Comparison of ENCODE assay signal across 21 mouse cellular contexts in the genomic region with DNA sequence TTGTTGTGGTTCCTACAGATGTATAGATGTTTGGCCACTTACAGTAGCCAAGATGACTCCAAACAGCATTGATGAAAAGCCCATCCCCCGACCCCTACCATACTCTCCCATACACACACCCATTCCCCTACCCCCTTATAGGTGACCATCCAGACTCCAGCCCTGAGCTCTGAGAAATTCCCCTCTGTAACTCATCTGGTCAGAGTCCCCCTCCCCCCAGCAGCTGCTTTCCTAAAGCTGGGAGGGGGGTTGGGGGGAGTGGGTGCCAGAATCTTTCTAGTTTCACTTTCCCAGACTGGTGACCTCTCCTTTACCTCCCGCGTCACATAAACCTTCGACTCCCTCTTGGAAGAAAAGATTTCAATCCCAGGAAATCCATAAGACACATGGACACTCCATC. TPM values are rescaled to one million over a fixed set of nuclear protein-coding genes. Genes with fewer than 3 reads are reported as not detected.
A peak's percentile ranks its signal among the peaks of the same experiment; 100 is the strongest.
DNase-seq lines count a peak whose midpoint lies in the region; TF ChIP-seq lines count a peak whose summit lies in the region.
"Had no signal": no experiment of that assay in that cellular context is flagged by ENCODE, and none has a peak within 500 bp of the region (broad histone marks: within the 10 kb centered on the region; RNA-seq: fewer than 3 reads in every experiment).

No protein-coding gene starts in this region.

- intact Hi-C loops in heart, postnatal 25 days (cut with DNase I): no loop called here

- no peak for TF ChIP-seq CTCF in kidney, adult 2 months (conservative IDR thresholded peaks at IDR 0.05; ENCODE audit: insufficient read depth, insufficient read length, low read depth, low read length)

- H3K4me3 ChIP-seq in kidney, adult 2 months (ENCODE audit: insufficient read depth, low read depth, low read length): no peak overlapping the region
- H3K4me3 ChIP-seq in limb, embryonic 10.5 days: no peak overlapping the region
- H3K4me3 ChIP-seq: forebrain, embryonic 15.5 days; heart, embryonic 12.5 days; stomach, embryonic 15.5 days had no signal

- no peaks in the 10 kb centered on the region for H3K4me1 ChIP-seq in kidney, adult 2 months (ENCODE audit: control insufficient read depth, insufficient read depth, low read length)
- H3K4me1 ChIP-seq in limb, embryonic 10.5 days: peaks cover 22% of the 10 kb centered on the region
- H3K4me1 ChIP-seq: forebrain, embryonic 15.5 days had no signal

- no peak for TF ChIP-seq POLR2A in kidney, adult 2 months (IDR thresholded peaks at IDR 0.05; ENCODE audit: low read depth, low read length)

- no peaks in the 10 kb centered on the region for H3K9me3 ChIP-seq in limb, embryonic 10.5 days (replicated peaks)
- H3K9me3 ChIP-seq: forebrain, embryonic 15.5 days; heart, embryonic 12.5 days; stomach, embryonic 15.5 days had no signal

- H3K27me3 ChIP-seq in kidney, adult 2 months (replicated peaks; ENCODE audit: control insufficient read depth, insufficient read depth, low read length): no peaks in the 10 kb centered on the region
- H3K27me3 ChIP-seq in limb, embryonic 10.5 days (ENCODE audit: low read depth, poor library complexity, severe bottlenecking): no peaks in the 10 kb centered on the region
- H3K27me3 ChIP-seq: forebrain, embryonic 15.5 days; heart, embryonic 12.5 days; stomach, embryonic 15.5 days had no signal

- no peak overlapping the region for H3K27ac ChIP-seq in kidney, adult 2 months (ENCODE audit: insufficient read depth, low read depth, low read length)
- H3K27ac ChIP-seq in limb, embryonic 10.5 days: peak overlapping the region; percentile 58; the same call in 1 of the 2 replicates
- H3K27ac ChIP-seq: forebrain, embryonic 15.5 days; hindbrain, postnatal 0 days; stomach, embryonic 15.5 days had no signal

- DNase-seq in embryo, embryonic 11 days: peak; percentile 55
- DNase-seq in embryo, embryonic 9.5 days (ENCODE audit: extremely low spot score): no peak
- DNase-seq in kidney, postnatal 10 days: peak; percentile 26
- DNase-seq in kidney, adult 2 months: no peak
- DNase-seq in limb, embryonic 10.5 days (ENCODE audit: low spot score): no peak
- no peak for DNase-seq in heart, postnatal 25 days (ENCODE audit: low spot score)
- DNase-seq in cerebellum, adult 9-11 months: no peak
- DNase-seq: adrenal gland, adult 8-10 months; cerebellum, adult 18-20 months; gastrocnemius, postnatal 10 days; heart, postnatal 10 days; kidney, adult 11 months; liver, postnatal 0 days; lung, postnatal 10 days; right cerebral cortex, postnatal 4 days; thymus, adult 18-20 months; thymus, postnatal 36 days had no signal

- 52% methylated on average over 4 of the region's 4 CpGs for WGBS in kidney, adult 2 months
- WGBS in limb, embryonic 10.5 days: 45% methylated on average over 4 of the region's 4 CpGs

- H3K36me3 ChIP-seq in kidney, adult 2 months (ENCODE audit: control insufficient read depth, insufficient read depth, low read length): no peaks in the 10 kb centered on the region
- H3K36me3 ChIP-seq in limb, embryonic 10.5 days: peaks cover 44% of the 10 kb centered on the region
- H3K36me3 ChIP-seq: forebrain, embryonic 15.5 days had no signal

RNA-seq across cellular contexts. Expression of a gene that starts 50.5 kb away (rescaled TPM):
- 39.2 and 40.3 TPM in 2 replicates for polyA plus RNA-seq in kidney, adult 2 months (2012; rRNA removed)
- 8.8 and 11.6 TPM in 2 replicates for polyA plus RNA-seq in limb, embryonic 10.5 days (2016; fragmentation: Nextera tagmentation; extraction: Ambion mirVana)
- 10 to 100 TPM; 10.1 to 12.7 TPM for total RNA-seq in heart, postnatal 25 days (2021)

Comparison
In these comparisons a context has a peak if more than half of its experiments do, and no peak if none do; other contexts are left out.
1. DNase-seq: peak in embryo, embryonic 11 days (single experiment) and kidney, postnatal 10 days (single experiment); none in embryo, embryonic 9.5 days (single experiment), kidney, adult 2 months (single experiment), limb, embryonic 10.5 days (single experiment), heart, postnatal 25 days (single experiment) and cerebellum, adult 9-11 months (single experiment).